Mouse (Mus musculus) spleen, postnatal 10 days (tissue): Measurements from ENCODE around the gene Depdc1a.
"Not testable (repeated sequence)": the region's sequence is repeated elsewhere in the genome, so short reads cannot be mapped to it uniquely, and the experiment has no call there.

ENCODE experiments used
- DNase-seq, 2 experiments: peaks; one replicate each; pipeline ENCODE4 v3.0.0; 2021 to 2022; ENCODE audit warnings: low spot score in 2 of 2

Gene Depdc1a

GRCm38 (mm10) chr3:159495243-159495801, at the start of gene Depdc1a:
Gene Depdc1a (plus strand): TSS chr3:159495433.
- peak; percentile 87 to 94 for DNase-seq

GRCm38 (mm10) chr3:159470059-159470458, 25.2 kb upstream of the Depdc1a start:
- no peak for DNase-seq

- no peak for DNase-seq
Measured at GRCm38 (mm10) chr3:159475465-159475864, 19.8 kb upstream of the Depdc1a start.

- DNase-seq = no peak
Measured at GRCm38 (mm10) chr3:159477250-159477962, 17.8 kb upstream of the Depdc1a start.

DNA sequence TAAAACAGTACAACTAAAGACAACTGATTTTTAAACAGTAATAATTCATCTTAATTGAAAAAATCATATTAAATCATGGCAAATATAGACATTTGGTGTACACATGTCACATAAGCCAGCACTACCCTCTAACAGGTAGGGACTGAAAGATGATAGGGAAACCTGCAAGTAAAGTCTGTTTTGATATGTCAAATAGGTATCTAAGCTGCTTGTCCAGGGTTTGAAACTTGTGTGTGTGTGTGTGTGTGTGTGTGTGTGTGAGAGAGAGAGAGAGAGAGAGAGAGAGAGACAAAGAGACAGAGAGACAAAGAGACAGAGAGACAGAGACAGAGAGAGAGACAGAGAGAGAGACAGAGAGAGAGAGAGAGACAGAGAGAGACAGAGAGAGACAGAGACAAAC, 524 bp upstream of the Depdc1a start:
- DNase-seq = not testable (repeated sequence)

DNA sequence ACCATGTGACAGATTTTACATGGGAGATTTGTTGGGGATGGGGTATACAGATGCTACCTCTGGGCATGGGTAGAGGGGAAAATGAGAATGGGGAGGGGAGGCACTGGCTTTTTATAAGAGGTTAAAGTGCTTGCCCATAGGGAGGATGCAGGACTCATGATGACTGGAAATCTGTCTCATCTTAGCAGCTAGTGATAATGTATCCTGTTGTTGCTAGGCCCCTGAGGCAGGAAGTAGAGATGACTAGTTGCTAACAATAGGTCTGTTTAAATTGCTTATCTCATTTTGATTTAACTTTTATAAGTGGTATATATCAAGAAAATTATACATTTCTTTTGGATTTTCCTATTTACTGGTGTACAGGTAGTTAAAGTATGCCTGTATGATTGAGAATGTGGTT, 13.7 kb downstream of the Depdc1a start:
- no peak for DNase-seq

GRCm38 (mm10) chr3:159528563-159528962, 33.3 kb downstream of the Depdc1a start:
- DNase-seq = no peak

DNA sequence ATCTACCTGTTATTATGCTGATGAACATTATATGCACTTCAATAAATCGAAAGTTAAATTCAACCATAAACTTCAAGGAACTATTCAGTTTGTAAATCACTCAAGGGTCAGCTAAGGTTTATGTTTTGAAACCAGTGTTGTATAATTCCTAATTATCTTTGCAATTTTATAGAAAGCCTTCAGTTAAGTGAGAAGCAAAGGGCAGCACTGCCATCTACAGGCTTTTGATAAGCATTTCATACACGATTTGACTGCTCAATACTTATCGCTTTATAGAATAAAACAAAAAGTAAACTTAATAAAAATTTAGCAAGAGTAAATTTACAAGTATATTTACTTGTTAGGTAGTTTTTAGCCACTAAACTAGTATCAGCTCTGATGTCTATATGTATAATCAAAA, 53.1 kb downstream of the Depdc1a start:
- DNase-seq = no peak

GRCm38 (mm10) chr3:159550224-159550623, 55.0 kb downstream of the Depdc1a start:
- DNase-seq = no peak
